Mouse (Mus musculus) spleen, postnatal 36 days (tissue): ENCODE results near the gene Hpca.
A peak's percentile ranks its signal among the peaks of the same experiment; 100 is the strongest.

Experiments used
- DNase-seq, 2 experiments: peaks; one replicate each; pipeline ENCODE4 v3.0.0; 2022; ENCODE audit warnings: low spot score in 2 of 2, mixed read lengths in 1 of 2

The Hpca gene

DNA sequence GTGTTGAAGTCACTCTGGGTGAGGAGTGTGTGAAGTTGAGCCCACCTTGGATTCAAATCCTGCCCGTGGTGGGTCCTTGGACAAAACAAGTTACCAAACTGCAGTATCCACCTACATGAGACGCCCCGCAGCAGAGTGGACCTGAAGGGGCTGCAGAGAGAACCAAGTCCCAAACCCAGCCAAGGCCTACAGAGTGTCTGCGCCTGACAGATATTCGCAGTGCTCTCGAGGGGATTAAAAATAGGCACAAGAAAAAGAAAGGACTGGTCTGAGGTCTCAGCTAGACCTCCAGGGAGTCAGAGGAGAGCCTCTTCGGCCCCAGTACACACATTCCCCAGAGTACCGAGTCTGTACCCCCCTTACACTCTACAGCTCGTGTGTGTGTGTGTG, 14.3 kb upstream of the Hpca start:
- DNase-seq, result no peak

DNA sequence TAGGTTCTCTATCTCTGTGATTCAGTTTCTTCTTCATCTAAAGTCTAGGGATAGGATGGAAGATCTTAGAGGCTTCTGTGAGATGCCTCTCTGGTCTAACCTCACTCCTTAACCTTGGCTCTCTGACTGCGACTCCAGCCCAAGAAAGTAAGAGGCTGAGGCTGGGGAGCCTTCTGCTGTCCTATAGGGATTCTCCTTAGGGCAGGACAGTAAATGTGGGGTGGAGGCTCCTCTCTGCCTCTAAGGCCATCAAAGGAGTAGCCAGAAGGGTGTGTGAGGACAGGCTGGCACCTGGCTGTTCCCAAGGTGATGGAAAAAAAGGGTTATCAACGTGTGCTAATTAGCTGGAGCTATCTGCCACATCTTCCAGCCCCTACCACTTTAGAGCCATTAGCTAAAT, 13.8 kb upstream of the Hpca start:
- no peak for DNase-seq

DNA sequence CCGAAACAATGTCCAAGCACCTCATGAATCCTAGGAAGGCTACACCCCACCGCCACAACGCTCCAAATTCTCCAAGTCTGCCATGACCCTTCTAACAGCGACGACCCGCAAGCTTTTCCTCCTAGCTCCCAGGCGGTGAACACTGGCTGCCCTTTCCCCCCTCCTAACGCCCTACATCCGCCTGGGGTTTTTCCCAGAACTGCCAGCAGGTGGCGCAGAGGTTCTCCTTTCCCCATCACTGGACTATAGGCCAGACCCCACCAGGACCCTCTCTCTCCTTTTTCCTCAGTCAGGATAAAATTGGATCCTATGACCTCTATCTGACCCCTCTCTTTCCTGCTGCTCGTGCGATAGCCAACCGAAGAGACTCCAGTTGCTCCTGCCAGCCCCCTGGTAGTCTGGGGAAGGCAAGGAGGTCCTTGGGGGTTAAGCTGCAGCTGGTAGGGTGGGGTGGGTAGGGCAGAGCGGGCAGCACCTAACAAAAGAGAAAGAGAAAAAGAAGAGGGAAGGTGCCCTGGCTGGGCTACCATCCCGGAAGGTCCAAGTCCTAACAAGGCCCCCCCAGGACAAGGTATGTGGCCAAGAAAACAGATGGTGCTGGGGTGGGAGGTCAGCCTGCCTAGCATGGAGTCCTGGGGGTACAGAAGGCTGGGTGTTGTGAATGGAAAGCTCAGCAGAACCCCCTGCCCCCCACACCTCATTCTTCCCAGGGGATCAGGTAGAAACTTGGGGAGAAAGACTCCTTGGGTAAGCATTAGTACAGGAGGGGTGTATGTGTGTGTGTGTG, 13.2 kb upstream of the Hpca start:
- DNase-seq, result peak; percentile 39 to 48

DNA sequence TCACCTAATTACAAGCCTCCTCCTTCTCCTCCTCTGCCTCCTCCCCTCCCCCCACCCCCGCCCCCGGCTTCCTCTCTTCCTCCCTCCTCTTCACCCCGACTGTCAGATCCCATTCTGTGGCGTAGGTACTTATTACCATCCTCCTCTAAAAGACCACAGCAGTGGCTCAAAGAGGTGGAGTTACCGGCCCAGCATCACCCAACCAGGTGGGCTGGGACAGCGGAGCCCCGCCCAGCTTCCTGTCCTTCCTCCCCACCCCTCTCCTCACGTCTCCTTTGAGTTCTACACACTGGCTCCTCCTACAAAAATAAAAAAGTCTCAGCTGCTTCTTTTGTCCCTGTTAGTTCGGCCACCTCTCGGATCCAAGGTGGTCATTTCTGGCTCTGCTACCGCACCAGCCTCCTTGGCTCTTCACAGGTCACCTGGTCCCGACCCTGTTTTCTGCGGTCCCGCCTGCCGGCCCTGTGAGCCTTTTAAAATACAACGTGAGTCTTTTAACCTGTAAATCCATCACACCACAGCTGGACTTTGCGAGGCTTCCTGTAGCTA, 9.0 kb upstream of the Hpca start:
- peak; percentile 39 to 52 for DNase-seq

DNA sequence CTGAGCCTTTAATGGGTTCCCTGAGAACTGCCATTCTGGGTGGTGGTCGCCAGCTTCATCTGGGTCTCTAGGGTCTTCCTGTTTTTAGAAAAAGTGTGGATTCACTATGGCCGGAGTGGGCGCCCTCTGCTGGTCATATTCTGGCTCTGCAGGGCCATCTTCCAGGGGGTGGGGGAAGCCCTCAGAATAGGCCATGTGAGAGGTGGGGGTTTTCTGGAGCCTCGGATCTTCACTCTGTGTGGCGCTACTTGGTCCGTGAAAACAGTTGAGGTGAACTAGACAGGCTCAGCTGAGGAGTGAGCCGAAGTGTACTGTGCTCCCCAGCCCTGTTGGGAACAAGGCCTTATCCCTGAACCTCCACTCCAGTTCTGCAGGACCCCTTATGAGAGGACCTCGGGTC, 8.3 kb upstream of the Hpca start:
- DNase-seq, result peak in 1 of 2 experiments; percentile 21

DNA sequence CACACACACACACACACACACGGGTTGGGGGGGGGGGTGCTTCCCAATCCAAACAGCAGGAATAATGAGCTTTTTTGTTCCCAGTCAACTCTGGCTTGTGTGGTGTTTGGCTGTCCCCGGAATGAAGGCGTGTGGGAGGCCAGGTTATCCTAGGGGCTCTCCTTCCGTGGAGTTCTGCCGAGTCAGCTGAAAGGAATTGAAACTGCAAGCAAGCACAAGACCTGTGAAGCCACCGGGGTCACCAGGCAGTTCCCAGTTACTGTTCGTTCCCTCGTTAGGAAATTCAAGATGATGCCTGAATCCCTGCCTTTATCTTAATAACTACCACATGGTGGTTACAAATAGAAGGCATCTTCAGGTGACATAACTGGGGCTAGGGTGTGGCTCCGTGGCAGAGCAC, 7.6 kb upstream of the Hpca start:
- no peak for DNase-seq

DNA sequence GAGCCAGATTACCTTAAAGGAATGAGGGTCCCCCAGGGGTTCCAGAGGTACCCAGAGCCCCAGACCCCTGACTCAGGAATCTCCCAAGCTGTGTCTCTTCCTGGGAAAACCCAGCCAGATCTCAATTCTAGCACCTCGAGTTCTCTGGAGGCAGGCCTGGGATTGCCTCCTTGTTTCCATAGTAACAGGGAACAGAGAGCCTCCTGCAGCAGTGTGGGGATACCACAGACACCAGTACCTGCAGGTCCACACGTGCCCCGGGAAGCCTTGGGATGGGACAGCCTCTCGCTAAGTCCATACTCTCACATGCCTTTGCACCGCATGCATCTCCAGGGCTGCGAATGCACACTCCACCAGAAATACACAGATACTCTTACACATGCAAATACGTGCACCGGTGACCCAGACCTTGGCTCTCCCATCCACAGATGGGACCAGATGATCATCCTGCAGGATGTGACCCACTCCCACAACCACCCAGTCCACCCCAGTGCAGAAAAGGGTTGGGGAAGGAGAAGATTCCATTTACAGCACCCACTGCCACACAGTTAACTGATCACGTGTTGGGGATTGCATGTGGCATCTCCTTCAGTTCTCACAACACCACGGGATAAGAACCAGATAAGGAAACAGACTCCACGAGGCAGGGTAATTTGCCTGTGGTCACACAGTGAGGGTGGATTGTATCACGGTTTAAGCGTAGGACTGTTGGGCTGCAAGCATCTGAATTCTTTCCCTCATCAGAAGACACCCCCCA, 6.9 kb upstream of the Hpca start:
- no peak for DNase-seq

DNA sequence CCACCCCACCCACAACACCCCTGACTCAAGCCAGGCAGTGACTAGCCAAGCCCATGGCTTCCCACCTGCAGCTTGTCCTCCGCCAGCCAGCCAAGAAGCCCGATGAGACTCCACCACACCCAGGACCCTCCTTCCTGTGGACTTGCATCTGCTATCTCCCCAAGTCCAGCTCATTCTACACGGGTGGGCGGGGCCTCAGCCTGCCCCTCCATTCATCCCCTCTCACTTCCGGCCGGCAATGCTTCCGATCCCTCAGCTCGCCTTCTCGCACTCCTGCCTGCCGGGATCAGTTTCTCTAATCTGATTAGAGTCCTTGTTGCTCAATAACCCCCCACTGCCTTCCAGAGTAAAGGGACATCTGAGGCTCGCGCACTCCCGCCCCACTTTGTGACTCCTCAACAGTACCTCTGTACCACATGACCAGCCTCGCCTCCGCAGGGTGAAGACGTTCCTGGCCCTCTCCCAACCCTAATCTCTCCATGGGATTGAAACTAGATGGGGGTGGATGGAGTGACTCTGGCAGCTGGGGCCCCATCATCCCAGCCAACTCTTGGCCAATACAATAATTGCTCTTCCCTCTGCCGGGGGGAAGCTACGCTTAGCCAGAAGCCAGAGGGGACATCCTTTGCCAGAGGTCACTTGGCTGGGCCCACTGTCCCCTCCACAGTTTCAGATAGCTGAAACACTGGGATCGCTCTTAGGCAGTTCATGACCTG, 4.1 kb upstream of the Hpca start:
- no peak for DNase-seq

DNA sequence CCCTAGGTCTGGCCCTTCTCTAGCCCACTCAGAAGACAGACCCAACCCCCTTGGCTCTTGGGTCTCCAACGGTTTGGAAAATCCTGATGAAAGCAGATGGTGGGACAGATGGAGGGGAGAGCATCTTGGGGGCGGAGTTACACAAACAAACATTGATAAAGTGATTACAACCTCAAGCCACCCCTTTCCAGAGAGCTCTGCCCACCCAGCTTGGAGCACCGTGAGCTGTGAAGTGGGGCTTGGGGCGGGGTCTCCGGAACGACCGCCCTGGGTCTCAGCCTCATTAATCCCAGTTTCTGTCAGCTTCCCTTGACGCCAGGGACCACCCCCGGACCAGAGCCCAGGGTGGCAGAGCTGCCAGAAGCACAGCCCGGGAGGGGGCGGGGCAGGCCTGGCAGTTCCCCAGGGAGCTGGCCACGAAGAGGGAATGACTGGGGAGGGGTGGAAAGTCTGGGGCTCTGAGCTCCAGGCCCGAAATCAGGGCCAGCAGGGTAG, 2.9 kb upstream of the Hpca start:
- DNase-seq, result no peak

DNA sequence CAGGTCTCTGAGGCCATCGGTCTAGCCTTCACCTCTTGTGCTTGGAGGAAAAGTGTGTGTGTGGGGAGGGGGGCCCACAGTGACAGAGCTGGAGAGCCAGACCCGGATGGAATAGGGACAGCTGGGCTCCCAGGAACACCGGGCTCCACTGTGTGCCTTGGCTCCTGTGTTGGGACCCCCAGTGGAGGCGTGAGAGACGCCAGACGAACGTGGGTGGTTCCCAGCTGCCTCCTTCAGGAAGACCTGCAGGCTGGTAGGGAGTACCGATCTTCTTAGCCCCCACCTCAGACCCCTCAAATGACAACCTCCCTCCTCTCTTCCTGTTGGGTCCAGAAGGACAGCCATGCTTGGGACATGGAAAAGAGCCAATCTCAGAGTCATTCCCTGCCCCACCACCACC, 883 bp upstream of the Hpca start:
- no peak for DNase-seq

DNA sequence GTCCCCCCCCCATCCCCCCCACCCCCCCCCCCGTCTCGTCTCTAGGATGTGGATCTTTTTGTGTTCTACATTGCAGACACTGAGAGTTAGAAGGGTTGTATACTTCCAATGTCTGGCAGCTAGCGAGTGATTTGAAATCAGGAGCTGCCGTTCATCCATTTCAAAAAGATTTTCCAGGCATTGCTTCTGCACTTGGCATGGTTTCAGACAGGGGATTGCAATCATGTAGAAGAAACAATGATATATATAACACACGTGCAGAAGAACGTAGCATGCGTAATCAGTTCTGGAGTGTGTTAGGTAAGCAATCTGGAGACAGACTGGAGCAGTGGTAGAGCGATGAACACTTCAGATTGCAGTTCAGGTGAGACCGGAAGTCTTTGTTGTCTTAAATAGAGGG, 271 bp upstream of the Hpca start:
- no peak for DNase-seq

DNA sequence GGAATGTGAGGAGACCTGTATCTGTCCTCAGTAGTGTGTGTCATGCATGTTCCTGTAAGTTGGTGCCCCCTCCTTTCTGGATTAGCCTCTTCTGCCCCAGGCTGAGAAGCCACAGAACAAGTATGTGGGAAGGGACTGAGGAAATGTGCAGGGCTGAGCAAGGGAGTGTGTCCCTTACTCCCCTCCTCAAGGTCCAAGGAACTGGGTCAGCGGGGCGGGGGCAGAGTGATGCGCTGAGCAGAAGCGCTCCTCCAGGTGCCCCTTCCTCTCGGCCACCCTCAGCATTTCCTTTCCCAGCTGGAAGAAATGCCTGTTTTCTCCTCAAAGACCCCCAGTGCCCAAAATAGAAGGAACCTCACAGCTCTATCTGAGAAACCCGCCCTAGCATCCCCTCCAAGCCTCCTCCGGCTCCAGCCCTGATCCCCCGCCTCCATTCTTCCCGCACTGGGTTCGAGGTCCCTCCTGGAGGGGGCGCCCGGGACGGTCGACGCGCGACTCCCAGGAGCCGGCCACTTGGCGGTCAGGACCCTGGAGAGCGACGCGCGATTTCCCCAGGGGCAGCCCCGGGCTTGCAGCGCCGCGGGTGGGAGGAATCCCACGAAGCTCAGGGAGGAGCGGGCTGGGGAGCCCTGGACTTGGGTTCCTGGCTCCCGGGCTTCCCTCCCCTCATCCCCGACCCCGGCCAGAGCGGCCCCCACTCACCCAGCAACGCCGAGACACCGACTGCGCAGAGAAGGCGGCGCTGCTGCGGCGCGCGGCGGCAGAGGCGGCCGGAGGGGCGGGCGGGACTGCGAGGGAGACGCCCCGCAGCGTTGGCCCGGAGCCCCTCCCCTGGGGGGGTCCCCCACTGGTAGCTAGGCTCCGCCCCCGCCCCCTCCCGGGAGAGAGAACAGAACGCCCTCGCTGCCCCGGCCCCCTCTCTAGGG, 1.1 kb downstream of the Hpca start:
- DNase-seq, result peak; percentile 27 to 40

DNA sequence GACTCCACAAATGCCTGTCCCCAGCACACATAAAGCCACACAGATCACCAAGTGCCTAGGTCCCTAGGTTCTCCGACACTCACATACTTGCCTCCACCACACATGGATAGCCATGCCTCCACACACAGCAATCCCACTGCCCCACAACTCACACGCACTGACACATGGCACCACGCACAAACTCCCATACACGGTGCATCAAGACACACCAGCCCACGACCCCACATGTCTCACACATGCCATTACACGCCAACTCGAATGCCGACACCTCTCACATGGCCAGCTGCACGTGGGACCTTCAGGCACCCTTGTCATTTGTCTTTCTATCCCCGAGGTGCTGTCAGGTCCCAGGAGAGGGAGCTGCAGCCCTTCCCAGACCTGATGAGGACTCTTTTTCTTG, 2.1 kb downstream of the Hpca start:
- DNase-seq, result no peak

DNA sequence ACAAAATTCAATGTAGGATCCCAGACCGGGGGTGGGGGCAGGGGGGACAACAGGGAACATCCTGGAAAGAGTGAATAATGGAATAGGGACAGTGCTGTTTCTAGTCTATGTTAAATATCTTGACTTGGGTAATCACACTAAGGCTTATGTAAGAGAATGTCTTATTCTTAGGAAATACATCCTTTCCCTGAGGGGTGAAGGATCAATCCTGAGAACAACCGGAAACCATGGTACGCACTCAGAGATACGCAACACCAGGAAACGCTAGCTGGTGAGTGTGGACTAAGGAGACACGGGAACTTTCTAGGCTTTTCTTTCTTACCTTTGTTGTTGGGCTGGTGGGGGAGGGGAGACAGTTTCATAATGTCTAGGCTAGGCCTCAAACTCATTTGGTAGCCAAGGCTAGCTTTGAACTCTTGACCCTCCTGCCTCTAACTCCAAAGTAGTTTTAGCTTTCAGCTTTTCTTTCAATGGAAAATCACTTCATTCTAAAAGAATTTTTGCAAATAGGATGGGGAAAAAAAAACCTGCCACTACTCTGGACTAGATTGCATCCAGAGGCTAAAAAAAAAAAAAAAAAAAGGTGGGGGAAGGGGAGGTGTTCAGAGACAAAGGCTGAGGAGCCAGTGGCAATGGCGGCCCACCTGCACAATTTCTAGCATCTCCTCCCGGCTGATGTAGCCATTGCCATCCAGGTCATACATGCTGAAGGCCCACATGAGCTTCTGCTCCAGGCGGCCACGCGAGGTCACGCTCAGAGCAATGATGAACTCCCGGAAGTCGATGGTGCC, 3.9 kb downstream of the Hpca start:
- DNase-seq, result no peak

DNA sequence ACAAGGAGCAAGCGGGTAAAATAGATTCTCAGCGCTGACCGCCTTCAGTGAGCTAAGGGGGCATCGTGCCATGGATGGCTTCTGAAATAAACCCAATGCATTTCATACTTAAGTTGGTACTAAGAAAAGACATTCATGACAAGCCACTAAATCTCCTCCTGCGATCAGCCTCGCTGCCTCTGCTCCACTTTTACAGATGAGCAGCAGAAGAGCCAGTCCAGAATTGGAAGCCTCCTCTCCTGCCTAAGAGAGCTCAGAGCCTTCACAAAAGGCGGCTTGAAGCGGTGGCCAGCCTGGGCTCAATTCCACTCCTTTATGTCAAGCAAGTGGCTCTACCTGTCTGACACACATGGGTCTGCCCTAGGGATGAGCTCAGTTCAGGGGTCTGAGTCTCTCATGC, 5.1 kb downstream of the Hpca start:
- DNase-seq, result no peak

DNA sequence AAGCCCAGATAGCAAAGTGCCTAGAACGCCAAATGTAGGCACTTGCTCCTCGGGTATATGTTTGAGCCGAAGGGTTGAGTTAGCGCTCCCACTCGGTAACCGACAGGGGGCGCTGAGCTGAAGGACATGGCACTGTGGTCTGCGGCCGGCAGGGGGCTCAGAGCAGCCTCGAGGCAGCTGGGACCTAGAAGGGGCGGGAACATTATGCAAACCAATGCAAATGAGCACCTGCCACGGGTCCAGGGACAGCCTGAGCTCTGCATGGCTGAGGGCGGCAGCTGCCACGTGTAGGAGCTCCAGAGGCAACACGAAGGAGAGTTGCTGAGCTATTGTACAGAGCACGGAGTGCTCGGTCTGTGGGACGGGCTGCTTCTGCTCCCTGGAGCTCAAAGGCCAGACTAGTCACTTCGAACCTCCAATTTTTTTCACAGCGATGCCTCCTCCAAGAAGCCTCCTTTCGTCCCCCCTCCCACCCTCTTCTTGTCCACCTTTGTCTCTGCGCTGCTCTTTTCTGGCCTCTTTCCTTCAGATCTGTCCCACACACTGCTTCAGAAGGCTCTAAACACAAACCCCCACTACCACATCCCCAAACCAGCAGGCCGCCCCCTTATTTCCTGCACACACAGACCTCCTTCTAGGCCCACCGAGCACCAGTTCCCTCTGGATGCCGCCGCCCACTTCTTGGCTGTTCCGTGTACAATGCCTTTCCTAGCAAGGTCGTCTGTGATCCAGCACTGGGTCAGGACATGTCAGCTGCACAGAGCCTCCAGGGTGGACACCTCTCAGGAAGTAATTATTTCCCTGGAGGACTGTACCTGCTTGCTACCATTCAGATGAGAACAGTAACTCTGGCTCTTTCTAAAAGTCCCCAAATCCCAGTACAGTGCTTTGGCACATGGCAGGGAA, 8.5 kb downstream of the Hpca start:
- peak; percentile 20 to 26 for DNase-seq

DNA sequence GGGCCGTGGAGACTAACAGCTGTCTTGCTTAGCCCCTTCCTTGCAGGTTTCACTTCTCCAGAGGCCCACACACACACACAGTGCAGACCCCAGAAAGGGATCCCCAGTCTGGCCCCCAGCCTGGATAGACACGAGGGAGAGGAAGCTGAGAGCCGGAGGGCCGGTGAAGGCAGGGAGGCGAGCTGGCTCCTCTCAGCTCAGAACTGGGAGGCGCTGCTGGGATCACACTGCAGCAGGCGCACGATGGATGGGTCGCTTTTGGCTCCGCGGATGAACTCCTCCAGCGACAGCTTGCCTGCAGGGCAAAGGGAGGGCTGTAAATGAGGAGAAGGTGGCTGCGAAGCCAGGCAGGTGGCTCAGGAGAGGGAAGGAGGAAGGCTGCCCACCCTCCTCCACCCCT, 9.6 kb downstream of the Hpca start:
- no peak for DNase-seq

DNA sequence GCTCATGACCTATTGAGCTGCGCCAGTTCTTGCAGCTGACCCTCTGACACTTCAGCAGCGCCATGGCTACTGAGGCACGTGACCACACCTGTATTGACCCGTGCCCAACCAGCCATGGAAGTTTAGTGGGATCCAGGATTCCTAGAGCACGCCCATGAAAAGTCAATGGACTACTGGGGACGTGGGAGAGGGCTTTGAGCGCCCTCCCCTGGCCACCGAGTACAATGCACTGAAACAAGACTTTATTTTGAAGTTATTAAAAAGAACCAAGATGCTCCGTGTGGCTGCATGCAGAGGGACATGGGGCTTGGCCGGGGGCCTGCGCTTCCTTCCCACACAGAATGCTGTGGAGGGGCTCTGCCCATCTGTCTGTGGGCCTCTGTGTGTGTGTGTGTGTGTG, 10.5 kb downstream of the Hpca start:
- DNase-seq, result no peak

DNA sequence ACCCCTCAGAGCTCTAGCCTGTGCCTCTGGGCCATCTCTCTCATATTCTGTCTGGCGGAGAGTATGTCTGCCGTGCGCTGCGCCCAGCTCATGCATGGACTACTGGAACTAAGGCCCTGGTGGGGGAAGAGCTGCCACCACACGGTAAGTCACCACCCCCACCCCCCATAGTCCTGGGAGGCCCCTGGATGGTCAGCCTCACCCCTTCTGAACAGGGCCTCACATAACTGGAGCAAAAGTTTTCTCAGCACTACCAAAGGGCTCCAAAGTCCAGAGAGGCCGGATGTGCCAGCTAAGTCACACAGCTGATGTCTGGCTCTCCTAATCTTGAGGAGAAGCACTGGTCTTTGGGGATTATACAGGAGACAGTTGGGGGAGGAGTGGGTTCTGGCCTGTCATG, 11.0 kb downstream of the Hpca start:
- DNase-seq, result no peak
